Mouse (Mus musculus): ENCODE data around the gene Nab2. TPM values are rescaled to one million over a fixed set of nuclear protein-coding genes. Genes with fewer than 3 reads are reported as not detected.

Gene Nab2
- 29.3 TPM for polyA plus RNA-seq (2014; fragmentation: Illumina TruSeq; extraction: RNeasy Lipid Tissue Mini Kit (QIAGEN cat#74804); ENCODE audit: low read depth, low replicate concordance)

GRCm38 (mm10) chr10:127668093-127669050 is at the start of gene Nab2:
Gene Nab2, minus strand, starts transcription at chr10:127668568.

GRCm38 (mm10) chr10:127704766-127705220 is 36.4 kb upstream of the Nab2 start, which contains the start of gene Myo1a:
Gene Myo1a, plus strand, starts transcription at chr10:127705170.

DNA sequence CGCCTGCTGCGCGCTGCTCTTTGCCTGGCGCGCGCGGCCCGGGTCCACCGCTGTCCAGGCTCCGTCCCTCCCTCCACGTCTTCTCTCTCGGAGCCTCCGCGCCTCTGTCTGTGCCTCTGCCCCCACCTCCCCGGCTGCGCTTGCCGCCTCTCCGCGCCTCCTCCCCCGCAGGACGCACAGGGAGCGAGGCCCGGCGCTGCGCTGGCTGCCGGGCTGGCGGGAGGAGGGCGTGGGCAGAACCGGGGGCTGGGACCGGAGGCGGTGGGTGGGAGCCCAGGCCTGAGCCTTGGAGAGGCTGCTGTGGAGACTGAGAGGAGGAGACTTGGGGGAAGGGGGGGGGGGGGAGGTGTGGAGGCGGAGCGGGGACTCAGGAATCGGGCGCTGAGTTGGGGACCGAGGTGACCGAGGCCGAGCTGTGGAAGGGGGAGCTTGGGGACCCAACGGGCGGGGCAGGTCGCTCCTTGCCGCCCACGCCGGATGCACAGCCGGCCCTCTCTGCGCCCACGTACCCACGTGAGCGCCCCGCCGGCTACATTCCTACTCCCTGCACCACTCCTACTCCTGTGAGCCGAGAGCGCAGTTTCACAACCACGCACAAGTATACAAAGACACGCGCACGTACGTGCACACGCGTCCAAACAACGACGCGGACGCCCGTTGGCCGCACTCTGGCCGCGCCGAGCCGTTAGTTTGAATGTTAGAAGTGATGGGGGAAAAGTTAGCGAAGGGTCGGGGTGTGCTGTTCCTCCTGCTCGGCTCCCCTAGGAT is 1.7 kb downstream of the Nab2 start, which contains the start of gene Nemp1:
Gene Nemp1 (plus strand): TSS at position 401 of the 768 bp plus-strand sequence.

DNA sequence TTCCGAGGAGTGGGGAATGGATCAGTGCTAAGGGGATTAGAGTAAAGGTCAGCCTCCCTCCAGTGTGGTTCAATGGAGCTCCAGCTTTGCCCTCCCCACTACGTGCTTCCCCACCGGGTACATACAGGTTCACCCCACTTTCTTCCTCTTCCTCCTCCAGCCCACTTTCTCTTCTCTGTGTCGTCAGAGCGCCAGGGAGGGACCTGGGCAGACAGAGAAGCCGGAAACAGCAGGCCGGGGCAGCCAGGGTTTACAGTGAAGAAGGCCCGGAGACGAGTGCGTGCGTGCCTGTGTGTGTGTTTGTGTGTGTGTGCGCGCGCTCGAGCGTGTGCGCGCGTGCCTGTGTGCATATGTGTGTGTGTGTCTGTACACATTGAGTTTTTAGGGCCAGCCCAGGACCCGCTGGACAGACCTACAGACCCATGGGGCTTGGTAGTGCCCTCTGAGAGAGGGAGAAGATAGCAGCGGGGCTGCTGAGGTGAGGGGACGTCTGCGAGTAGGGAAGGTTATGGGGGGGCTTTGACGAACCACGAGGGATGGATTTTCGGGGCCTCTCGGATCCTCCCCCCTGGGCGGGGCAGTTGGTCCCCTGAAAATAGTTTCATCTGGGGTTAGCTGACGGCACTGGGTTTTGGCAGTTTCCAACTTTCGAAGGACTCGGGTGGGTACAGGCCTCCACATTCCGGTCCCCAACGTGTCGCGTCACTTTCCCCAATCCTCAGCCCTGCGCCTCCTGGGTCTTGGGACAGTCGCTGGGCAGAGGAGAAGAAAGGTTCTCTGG is 25.4 kb downstream of the Nab2 start, which contains the start of gene Stat6:
Gene Stat6 (plus strand): TSS at position 215 of the 781 bp plus-strand sequence.

GRCm38 (mm10) chr10:127620406-127621190 is 47.8 kb downstream of the Nab2 start, which contains the start of gene Lrp1:
Gene Lrp1, minus strand, starts transcription at chr10:127621148.

Other genes starting within 250 kb of the Nab2 start
- 2.2 TPM for gene Stac3, start 166.9 kb downstream of the Nab2 start, polyA plus RNA-seq (2014; fragmentation: Illumina TruSeq; extraction: RNeasy Lipid Tissue Mini Kit (QIAGEN cat#74804); ENCODE audit: low read depth, low replicate concordance)
- 10.1 TPM for gene Ndufa4l2, start 153.6 kb downstream of the Nab2 start, polyA plus RNA-seq (2014; fragmentation: Illumina TruSeq; extraction: RNeasy Lipid Tissue Mini Kit (QIAGEN cat#74804); ENCODE audit: low read depth, low replicate concordance)
- 75.6 TPM for gene Shmt2, start 146.1 kb downstream of the Nab2 start, polyA plus RNA-seq (2014; fragmentation: Illumina TruSeq; extraction: RNeasy Lipid Tissue Mini Kit (QIAGEN cat#74804); ENCODE audit: low read depth, low replicate concordance)
- 23.4 TPM for gene Nxph4, start 134.0 kb downstream of the Nab2 start, polyA plus RNA-seq (2014; fragmentation: Illumina TruSeq; extraction: RNeasy Lipid Tissue Mini Kit (QIAGEN cat#74804); ENCODE audit: low read depth, low replicate concordance)
- gene Lrp1, start 47.4 kb downstream of the Nab2 start, polyA plus RNA-seq (2014; fragmentation: Illumina TruSeq; extraction: RNeasy Lipid Tissue Mini Kit (QIAGEN cat#74804); ENCODE audit: low read depth, low replicate concordance): 188 TPM
- 62.2 TPM for gene Stat6, start 25.6 kb downstream of the Nab2 start, polyA plus RNA-seq (2014; fragmentation: Illumina TruSeq; extraction: RNeasy Lipid Tissue Mini Kit (QIAGEN cat#74804); ENCODE audit: low read depth, low replicate concordance)
- 9.3 TPM for gene Nemp1, start 1.7 kb downstream of the Nab2 start, polyA plus RNA-seq (2014; fragmentation: Illumina TruSeq; extraction: RNeasy Lipid Tissue Mini Kit (QIAGEN cat#74804); ENCODE audit: low read depth, low replicate concordance)
- gene Myo1a, start 36.6 kb upstream of the Nab2 start, polyA plus RNA-seq (2014; fragmentation: Illumina TruSeq; extraction: RNeasy Lipid Tissue Mini Kit (QIAGEN cat#74804); ENCODE audit: low read depth, low replicate concordance): 0.57 TPM
- 2.5 TPM for gene Tac2, start 55.9 kb upstream of the Nab2 start, polyA plus RNA-seq (2014; fragmentation: Illumina TruSeq; extraction: RNeasy Lipid Tissue Mini Kit (QIAGEN cat#74804); ENCODE audit: low read depth, low replicate concordance)
- gene Zbtb39, start 71.0 kb upstream of the Nab2 start, polyA plus RNA-seq (2014; fragmentation: Illumina TruSeq; extraction: RNeasy Lipid Tissue Mini Kit (QIAGEN cat#74804); ENCODE audit: low read depth, low replicate concordance): 8.4 TPM
- 2.6 TPM for gene Gpr182, start 83.2 kb upstream of the Nab2 start, polyA plus RNA-seq (2014; fragmentation: Illumina TruSeq; extraction: RNeasy Lipid Tissue Mini Kit (QIAGEN cat#74804); ENCODE audit: low read depth, low replicate concordance)
- 1.0 TPM for gene Rdh1, start 91.2 kb upstream of the Nab2 start, polyA plus RNA-seq (2014; fragmentation: Illumina TruSeq; extraction: RNeasy Lipid Tissue Mini Kit (QIAGEN cat#74804); ENCODE audit: low read depth, low replicate concordance)
- 1.6 TPM for gene Rdh16f1, start 91.2 kb upstream of the Nab2 start, polyA plus RNA-seq (2014; fragmentation: Illumina TruSeq; extraction: RNeasy Lipid Tissue Mini Kit (QIAGEN cat#74804); ENCODE audit: low read depth, low replicate concordance)
- not detected for gene Rdh9, start 107.8 kb upstream of the Nab2 start, polyA plus RNA-seq (2014; fragmentation: Illumina TruSeq; extraction: RNeasy Lipid Tissue Mini Kit (QIAGEN cat#74804); ENCODE audit: low read depth, low replicate concordance)
- 5.6 TPM for gene Rdh16, start 132.6 kb upstream of the Nab2 start, polyA plus RNA-seq (2014; fragmentation: Illumina TruSeq; extraction: RNeasy Lipid Tissue Mini Kit (QIAGEN cat#74804); ENCODE audit: low read depth, low replicate concordance)
- not detected for gene Rdh19, start 181.4 kb upstream of the Nab2 start, polyA plus RNA-seq (2014; fragmentation: Illumina TruSeq; extraction: RNeasy Lipid Tissue Mini Kit (QIAGEN cat#74804); ENCODE audit: low read depth, low replicate concordance)
- gene Rdh16f2, start 197.9 kb upstream of the Nab2 start, polyA plus RNA-seq (2014; fragmentation: Illumina TruSeq; extraction: RNeasy Lipid Tissue Mini Kit (QIAGEN cat#74804); ENCODE audit: low read depth, low replicate concordance): not detected
- 0.42 TPM for gene Rdh7, start 220.2 kb upstream of the Nab2 start, polyA plus RNA-seq (2014; fragmentation: Illumina TruSeq; extraction: RNeasy Lipid Tissue Mini Kit (QIAGEN cat#74804); ENCODE audit: low read depth, low replicate concordance)
- gene Sdr9c7, start 229.9 kb upstream of the Nab2 start, polyA plus RNA-seq (2014; fragmentation: Illumina TruSeq; extraction: RNeasy Lipid Tissue Mini Kit (QIAGEN cat#74804); ENCODE audit: low read depth, low replicate concordance): not detected